Mouse (Mus musculus) kidney, postnatal 0 days (tissue): ENCODE results near the gene Kansl2. TPM values are rescaled to one million over a fixed set of nuclear protein-coding genes. Genes with fewer than 3 reads are reported as not detected.
A peak's percentile ranks its signal among the peaks of the same experiment; 100 is the strongest.
"Not testable (repeated sequence)": the region's sequence is repeated elsewhere in the genome, so short reads cannot be mapped to it uniquely, and the experiment has no call there.

Experiments used
- ATAC-seq: fragments of 200-750 bp; cut with Nextera tagmentation; replicated peaks from 2 replicates; pipeline ENCODE4 v1.8.0; 2017; ENCODE audit warnings: low read depth, moderate number of reproducible peaks, moderate TSS enrichment, moderate library complexity; ENCODE audit not compliant: low FRiP score
- DNase-seq: peaks from one replicate; pipeline ENCODE4 v3.0.0-alpha.2; 2016; ENCODE audit warnings: low spot score
- H3K27ac ChIP-seq: fragments of 300-500 bp; sonication (generic); 2 replicates; pipeline ENCODE4 v1.5.1; 2014; ENCODE audit warnings: mild to moderate bottlenecking
- H3K27me3 ChIP-seq: fragments of 300-500 bp; sonication (generic); 2 replicates; pipeline ENCODE4 v1.6.1; 2014; ENCODE audit warnings: low read length, mixed read lengths; ENCODE audit not compliant: insufficient read depth
- H3K36me3 ChIP-seq: fragments of 300-500 bp; sonication (generic); 2 replicates; pipeline ENCODE4 v1.6.1; 2014; ENCODE audit warnings: low read length, mixed read lengths; ENCODE audit not compliant: insufficient read depth
- H3K4me1 ChIP-seq: fragments of 300-500 bp; sonication (generic); replicated peaks from 2 replicates; pipeline ENCODE4 v1.6.1; 2014; ENCODE audit warnings: antibody characterized with exemption, low read length, mixed read lengths; ENCODE audit not compliant: insufficient read depth
- H3K4me2 ChIP-seq: fragments of 300-500 bp; sonication (generic); 2 replicates; pipeline ENCODE4 v1.6.1; 2014; ENCODE audit warnings: mild to moderate bottlenecking, low read length, moderate library complexity, mixed read lengths
- H3K4me3 ChIP-seq: fragments of 300-500 bp; sonication (generic); replicated peaks from 2 replicates; pipeline ENCODE4 v1.5.1; 2014; ENCODE audit warnings: low read depth, low read length
- H3K9ac ChIP-seq: fragments of 300-500 bp; sonication (generic); 2 replicates; pipeline ENCODE4 v1.6.1; 2014; ENCODE audit warnings: low read depth, low read length
- H3K9me3 ChIP-seq: fragments of 300-500 bp; sonication (generic); replicated peaks from 2 replicates; pipeline ENCODE4 v1.6.1; 2016; ENCODE audit warnings: low read length, inconsistent platforms, mixed read lengths
- CTCF ChIP-seq: IDR thresholded peaks from 2 replicates; pipeline ENCODE4 v1.5.1; 2016; ENCODE audit warnings: antibody characterized with exemption, low read depth, mild to moderate bottlenecking, moderate library complexity
- WGBS: fragments of 180-500 bp; shearing (Covaris S2); extraction: QIAGEN DNeasy Blood & Tissue Kit; methylation state at CpG from one replicate; pipeline ENCODE4 v1.1.7; 2014; 5-methylcytosine and 5-hydroxymethylcytosine counted together
- polyA plus RNA-seq: library from polyadenylated mRNA; unstranded; fragments of >200 nt; fragmentation: Nextera tagmentation; extraction: Ambion mirVana; gene quantifications from 2 replicates; pipeline ENCODE4 v1.2.1, GENCODE M21; 2015

Kansl2 gene
- polyA plus RNA-seq, 1 experiment from 2014 or later = 96.3 TPM

DNA sequence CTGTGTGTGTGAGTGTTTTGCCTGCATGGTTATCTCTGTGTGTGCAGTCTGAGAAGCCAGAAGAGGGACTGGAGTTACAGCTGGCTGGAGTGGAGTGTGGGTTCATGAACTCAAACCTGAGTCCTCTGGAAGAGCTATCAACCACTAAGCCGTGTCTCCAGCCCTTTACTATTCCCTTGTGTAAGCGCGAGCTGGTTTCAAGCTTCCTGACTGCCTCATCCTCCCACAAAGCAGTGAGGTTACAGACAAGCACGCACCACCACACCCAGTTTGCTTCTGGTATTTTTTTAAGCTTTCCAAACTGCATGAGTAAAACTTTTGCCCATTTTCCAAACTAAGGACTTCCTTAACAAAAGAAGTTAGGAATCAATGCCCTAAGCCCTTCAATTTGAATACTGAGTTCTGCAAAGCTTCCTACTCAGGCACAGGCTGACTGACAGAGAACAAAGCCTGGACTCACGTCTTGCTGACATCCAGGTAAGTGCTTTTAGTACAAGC is 5.9 kb downstream of the Kansl2 start:
- no peak for DNase-seq
- Histone ChIP-seq H3K9ac (no peak overlapping the region), H3K27ac (no peak overlapping the region), H3K9me3 (no peaks in the 10 kb centered on the region), H3K4me1 (peaks cover 10% of the 10 kb centered on the region; the same call in 1 of the 2 replicates), H3K4me3 (no peak overlapping the region), H3K36me3 (peaks cover 49% of the 10 kb centered on the region), H3K4me2 (no peak overlapping the region), H3K27me3 (no peaks in the 10 kb centered on the region)
- no peak for ATAC-seq
- no peak for TF ChIP-seq CTCF
- WGBS = 78% methylated on average over 5 of the region's 5 CpGs

- no peaks in the 10 kb centered on the region for H3K27me3 ChIP-seq
- no peak overlapping the region for H3K27ac ChIP-seq
- no peaks in the 10 kb centered on the region for H3K9me3 ChIP-seq
- H3K4me2 ChIP-seq = no peak overlapping the region
- TF ChIP-seq CTCF = no peak
- peaks cover under 1% of the 10 kb centered on the region; the same call in 1 of the 2 replicates for H3K4me1 ChIP-seq
- no peak overlapping the region for H3K4me3 ChIP-seq
- H3K36me3 ChIP-seq = peaks cover 58% of the 10 kb centered on the region
- no peak overlapping the region for H3K9ac ChIP-seq
- DNase-seq (no peak), ATAC-seq (no peak)
- 90% methylated on average over 5 of the region's 5 CpGs for WGBS
These were observed 6.8 kb downstream of the Kansl2 start for GRCm38 (mm10) chr15:98527056-98527771.

- no peak for TF ChIP-seq CTCF
- ATAC-seq (no peak), DNase-seq (no peak)
- Histone ChIP-seq H3K4me3 (no peak overlapping the region), H3K4me1 (no peaks in the 10 kb centered on the region), H3K9ac (no peak overlapping the region), H3K9me3 (no peaks in the 10 kb centered on the region), H3K27ac (no peak overlapping the region), H3K27me3 (no peaks in the 10 kb centered on the region), H3K4me2 (no peak overlapping the region), H3K36me3 (peaks cover 64% of the 10 kb centered on the region)
- WGBS = 79% methylated on average over 5 of the region's 5 CpGs
These were observed 8.0 kb downstream of the Kansl2 start for GRCm38 (mm10) chr15:98526057-98526456.

- H3K36me3 ChIP-seq = peaks cover 57% of the 10 kb centered on the region
These were observed 12.8 kb downstream of the Kansl2 start for GRCm38 (mm10) chr15:98521245-98521644.

DNA sequence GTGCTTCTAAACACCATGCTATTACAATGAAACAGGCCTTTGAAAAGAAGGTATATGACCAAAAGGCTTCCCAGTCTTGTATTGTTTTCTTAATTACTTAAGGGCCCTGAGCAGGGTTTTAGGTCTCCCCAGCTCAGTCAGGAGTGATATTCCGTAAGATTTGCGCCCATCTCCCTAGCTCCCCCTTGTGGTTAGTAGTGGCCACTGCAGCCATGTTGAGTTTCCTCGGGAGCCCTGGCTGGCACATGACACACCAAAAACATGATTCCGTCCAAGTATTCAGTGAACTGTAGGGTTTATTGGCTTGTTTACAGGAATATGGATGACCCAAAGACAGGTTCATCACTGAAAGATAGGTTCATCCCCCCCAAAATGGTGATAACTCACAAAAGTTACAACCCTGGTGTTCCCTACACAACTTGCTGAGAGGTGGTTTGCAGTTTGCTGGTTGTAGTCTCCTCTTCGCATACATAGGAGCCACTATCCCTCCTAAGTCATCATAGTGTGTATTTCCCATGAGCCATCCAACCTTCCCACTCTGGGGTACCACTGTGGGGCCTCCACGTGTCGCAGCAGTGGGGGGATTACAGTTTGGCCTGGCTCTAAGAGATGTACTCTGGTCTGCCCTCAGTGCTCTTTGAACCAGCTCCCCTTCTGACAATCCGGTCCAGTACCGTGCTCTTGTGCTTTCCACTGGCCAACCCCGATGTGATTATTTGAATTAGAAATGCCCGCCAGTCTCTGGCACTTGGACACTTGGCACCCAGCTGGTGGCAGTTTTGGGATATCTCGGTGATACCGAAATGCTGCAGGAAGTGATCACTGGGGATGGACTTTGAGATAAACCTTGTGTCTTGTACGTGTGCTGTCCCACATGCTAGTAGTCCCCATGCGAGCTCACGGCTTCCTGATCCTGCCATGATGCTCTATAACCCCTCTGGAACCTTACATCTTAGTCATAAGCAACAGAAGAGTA is 16.4 kb downstream of the Kansl2 start:
- peak; percentile 92 for TF ChIP-seq CTCF
- H3K4me3 ChIP-seq = no peak overlapping the region
- ATAC-seq = no peak
- H3K9ac ChIP-seq = no peak overlapping the region
- H3K4me1 ChIP-seq = no peaks in the 10 kb centered on the region
- 64% methylated on average over 16 of the region's 16 CpGs for WGBS
- H3K27me3 ChIP-seq = no peaks in the 10 kb centered on the region
- H3K36me3 ChIP-seq = peaks cover 35% of the 10 kb centered on the region
- peak; percentile 57 for DNase-seq
- no peak overlapping the region for H3K4me2 ChIP-seq
- H3K9me3 ChIP-seq = no peaks in the 10 kb centered on the region
- no peak overlapping the region for H3K27ac ChIP-seq

More at GRCm38 (mm10) chr15:98521245-98521644, 12.8 kb downstream of the Kansl2 start:
- no peak overlapping the region for H3K4me2 ChIP-seq
- 64% methylated on average over 3 of the region's 3 CpGs for WGBS
- no peaks in the 10 kb centered on the region for H3K27me3 ChIP-seq
- no peak for DNase-seq
- no peak overlapping the region for H3K27ac ChIP-seq
- no peaks in the 10 kb centered on the region for H3K4me1 ChIP-seq
- no peak overlapping the region for H3K9ac ChIP-seq
- TF ChIP-seq CTCF = no peak
- H3K9me3 ChIP-seq = no peaks in the 10 kb centered on the region
- H3K4me3 ChIP-seq = no peak overlapping the region
- no peak for ATAC-seq

GRCm38 (mm10) chr15:98514845-98515244 is 19.2 kb downstream of the Kansl2 start:
- WGBS = 80% methylated on average over 2 of the region's 2 CpGs
- not testable (repeated sequence) for H3K27me3 ChIP-seq, H3K27ac ChIP-seq, H3K4me3 ChIP-seq, H3K9me3 ChIP-seq, H3K9ac ChIP-seq, H3K4me2 ChIP-seq, DNase-seq, H3K4me1 ChIP-seq, ATAC-seq
- peaks cover 12% of the 10 kb centered on the region; the same call in 1 of the 2 replicates for H3K36me3 ChIP-seq
